Mouse (Mus musculus) inflammation-experienced regulatory T-cells (primary cell): ENCODE measurements around the gene Wdr82. TPM values are rescaled to one million over a fixed set of nuclear protein-coding genes. Genes with fewer than 3 reads are reported as not detected.

ENCODE experiments used
- polyA plus RNA-seq, 2 experiments: library from polyadenylated mRNA; unstranded; fragments of 100-300 nt; shearing (Covaris generic); gene quantifications; one replicate each; pipeline ENCODE4 v1.2.1; 2017

The Wdr82 gene
- 10 to 100 TPM; 65.3 to 91.1 TPM for polyA plus RNA-seq

DNA sequence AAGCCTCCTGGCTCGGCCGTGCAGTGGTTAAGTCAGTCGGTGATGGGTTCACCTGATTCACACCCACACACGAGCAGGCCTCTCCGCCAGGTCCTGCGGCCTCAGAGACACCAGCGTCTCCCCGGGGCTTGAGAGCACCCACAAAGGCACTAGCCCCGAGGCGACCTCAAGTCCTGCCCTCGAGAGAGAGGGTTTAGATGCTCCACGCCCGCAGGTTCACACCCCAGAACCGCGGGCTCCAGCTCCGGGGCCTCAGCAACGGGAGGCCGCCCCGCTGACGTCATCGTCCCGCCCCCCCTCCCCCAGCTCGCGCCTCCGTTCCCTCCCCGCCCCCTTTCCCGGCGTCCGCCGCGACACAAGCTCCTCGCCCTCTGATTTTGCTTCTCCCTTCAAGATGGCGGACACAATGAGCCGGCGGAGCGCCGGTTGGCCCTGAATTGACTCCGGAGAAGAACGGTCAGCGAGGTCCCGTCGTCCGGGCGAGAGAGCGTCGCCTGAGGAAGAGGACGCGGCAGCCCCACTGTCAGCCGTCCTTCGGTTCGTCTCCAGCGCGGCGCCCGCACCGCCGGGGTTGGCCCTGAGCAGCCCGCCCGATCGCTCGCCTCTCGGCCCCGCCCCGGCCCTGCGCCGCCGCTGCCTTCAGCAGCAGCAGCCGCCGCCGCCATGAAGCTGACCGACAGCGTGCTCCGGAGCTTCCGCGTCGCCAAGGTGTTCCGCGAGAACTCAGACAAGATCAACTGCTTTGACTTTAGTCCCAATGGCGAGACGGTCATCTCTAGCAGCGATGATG lies at the start of gene Wdr82:
Gene Wdr82, plus strand, starts transcription at position 373 of the 790 bp plus-strand sequence.

DNA sequence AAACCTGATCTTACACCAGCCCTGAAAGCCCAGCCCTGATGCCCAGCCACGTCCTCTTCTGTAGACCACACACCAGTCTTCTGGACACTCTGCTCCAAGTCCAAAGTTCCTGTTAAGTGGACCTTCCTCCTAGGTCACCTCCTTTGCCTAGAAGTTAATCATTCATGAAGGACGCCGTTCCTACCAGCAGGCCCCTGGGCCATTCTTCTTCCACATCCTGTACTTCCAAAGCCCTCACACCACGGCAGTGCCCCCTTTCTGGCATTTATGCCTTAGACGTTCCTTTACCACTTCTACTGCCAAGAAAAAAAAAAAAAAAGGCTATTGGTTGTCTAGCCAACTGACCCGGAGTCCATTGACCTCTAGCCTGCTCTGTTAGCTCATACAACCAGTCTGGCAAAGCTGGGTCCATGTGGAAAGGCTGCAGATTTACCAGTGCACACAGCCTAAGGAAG lies 12.7 kb upstream of the Wdr82 start, which contains the start of gene Glyctk:
Gene Glyctk, minus strand, starts transcription at position 102 of the 455 bp plus-strand sequence.

GRCm38 (mm10) chr9:106199535-106200272 lies 29.0 kb downstream of the Wdr82 start, which contains the start of gene Ppm1m:
TSS of gene Ppm1m (minus strand) at chr9:106199746.

GRCm38 (mm10) chr9:106202819-106203636 lies 32.3 kb downstream of the Wdr82 start, which contains the start of gene Twf2:
TSS of gene Twf2 (plus strand) at chr9:106203108.

GRCm38 (mm10) chr9:106222261-106222851 lies 51.6 kb downstream of the Wdr82 start, which contains the start of gene Tlr9:
TSS of gene Tlr9 (plus strand) at chr9:106222598.

Other genes starting within 250 kb of the Wdr82 start
- under 1 TPM in 1 of 2 experiments, not detected in 1; 0.10 TPM for gene Col6a5, start 210.3 kb upstream of the Wdr82 start, polyA plus RNA-seq
- gene Col6a4, start 74.1 kb upstream of the Wdr82 start, polyA plus RNA-seq: under 1 TPM; 0.10 to 0.66 TPM
- 1 to 10 TPM; 6.3 to 7.7 TPM for gene Glyctk, start 12.8 kb upstream of the Wdr82 start, polyA plus RNA-seq
- gene Ppm1m, start 28.8 kb downstream of the Wdr82 start, polyA plus RNA-seq: 100 to 1,000 TPM in 1 of 2 experiments, 10 to 100 TPM in 1; 92.7 to 104 TPM
- gene Twf2, start 32.2 kb downstream of the Wdr82 start, polyA plus RNA-seq: 100 to 1,000 TPM; 249 to 265 TPM
- gene Tlr9, start 51.7 kb downstream of the Wdr82 start, polyA plus RNA-seq: under 1 TPM in 1 of 2 experiments, not detected in 1; 0.21 TPM
- gene Alas1, start 77.7 kb downstream of the Wdr82 start, polyA plus RNA-seq: 10 to 100 TPM; 38.9 to 42.0 TPM
- 1 to 10 TPM; 2.4 to 3.4 TPM for gene Poc1a, start 110.1 kb downstream of the Wdr82 start, polyA plus RNA-seq
- 10 to 100 TPM; 59.8 to 74.2 TPM for gene Dusp7, start 197.7 kb downstream of the Wdr82 start, polyA plus RNA-seq